Mouse (Mus musculus): ENCODE data around the gene Myo15b.

The Myo15b gene

DNA sequence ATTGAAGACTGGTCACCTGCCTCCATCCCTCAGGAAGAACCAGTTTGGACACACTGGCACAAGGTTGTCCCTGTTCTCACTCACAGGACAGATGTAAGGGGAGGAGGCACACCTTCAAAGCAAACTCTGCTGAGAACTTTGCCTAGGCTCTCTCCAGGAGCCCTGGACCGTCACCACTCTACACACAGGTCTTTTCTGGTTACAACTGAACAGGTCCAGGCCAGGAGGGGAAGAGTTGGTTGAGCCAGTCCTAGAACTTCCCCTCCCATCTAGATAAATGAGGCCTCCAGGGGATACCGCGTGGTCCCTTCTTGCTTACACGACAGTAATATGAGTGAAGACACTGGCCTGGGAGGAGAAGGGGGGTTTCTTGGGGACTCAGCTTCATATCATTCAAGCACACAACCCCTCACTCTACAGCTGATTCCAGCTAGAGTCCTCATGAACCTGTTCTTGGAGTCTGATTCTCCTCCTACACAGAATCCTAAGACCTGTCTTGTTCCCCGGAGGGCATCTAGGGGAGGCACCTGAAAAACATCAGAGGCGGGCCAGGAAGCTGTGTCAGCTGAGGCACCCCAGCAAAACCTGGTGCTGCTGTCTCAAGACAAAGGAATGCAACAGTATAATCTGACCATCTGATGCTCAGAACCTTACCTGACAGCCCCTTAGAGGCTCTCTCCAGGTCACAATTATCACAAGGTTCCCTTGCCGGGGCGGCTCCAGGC is 46.2 kb downstream of the Myo15b start:
- DNase-seq = peak; percentile 33

DNA sequence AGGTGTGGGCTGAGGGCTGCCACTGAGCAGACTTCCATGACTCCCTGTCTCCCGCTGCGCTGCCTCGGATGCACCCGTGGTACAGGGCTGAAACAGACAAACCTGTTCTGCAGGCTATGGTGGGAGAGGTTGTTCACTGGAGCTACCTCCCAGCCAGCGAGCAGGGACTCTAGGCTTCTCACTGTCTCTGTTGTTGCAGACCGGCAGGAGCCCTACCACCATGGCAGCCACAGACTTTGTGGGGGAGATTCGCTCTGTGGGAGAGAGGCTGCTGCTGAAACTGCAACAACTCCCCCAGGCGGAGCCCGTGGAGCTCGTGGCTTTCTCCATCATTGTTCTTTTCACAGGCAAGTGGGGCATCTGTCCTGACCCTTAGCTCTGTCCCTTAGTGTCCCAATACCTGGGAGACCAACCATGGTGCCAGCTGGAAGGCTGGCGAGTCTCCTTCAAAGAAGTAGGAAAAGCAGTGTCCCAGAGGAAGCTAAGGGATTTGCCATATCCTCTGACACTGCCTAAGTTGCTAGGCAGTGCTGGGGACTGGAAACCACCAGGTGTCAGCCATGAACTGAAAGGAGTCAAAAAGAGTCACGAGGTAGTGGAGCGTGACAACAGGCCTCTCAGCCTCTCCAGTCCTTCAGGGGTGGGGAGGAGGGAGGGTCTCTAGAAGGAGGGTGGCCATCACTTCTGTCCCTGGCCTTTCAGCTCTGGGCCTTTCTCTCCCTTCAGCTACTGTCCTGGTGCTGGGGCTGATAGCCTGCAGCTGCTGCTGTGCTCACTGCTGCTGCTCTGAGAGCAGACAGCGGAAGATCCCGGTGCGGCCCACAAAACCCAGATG is 47.0 kb downstream of the Myo15b start:
- DNase-seq = peak; percentile 28

DNA sequence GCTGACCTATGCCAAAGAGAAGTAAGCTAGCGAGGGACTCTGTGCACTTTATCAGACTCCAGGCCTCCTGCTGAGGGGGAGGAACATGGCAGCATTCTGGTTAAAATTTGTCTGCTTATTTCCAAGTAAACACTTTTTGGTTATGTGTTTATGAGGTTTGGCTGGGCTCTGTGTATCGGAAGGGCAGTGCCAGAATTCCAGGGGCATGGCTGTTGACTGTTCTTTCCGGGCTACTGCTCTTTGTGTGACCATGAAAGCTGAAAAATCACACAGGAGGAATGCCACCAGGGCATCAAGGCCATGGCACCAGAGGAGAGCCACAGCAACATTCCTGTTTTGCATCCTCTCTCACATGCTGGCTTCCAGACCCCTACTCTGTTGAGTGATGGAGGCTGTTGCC is 47.9 kb downstream of the Myo15b start:
- DNase-seq = peak; percentile 56

DNA sequence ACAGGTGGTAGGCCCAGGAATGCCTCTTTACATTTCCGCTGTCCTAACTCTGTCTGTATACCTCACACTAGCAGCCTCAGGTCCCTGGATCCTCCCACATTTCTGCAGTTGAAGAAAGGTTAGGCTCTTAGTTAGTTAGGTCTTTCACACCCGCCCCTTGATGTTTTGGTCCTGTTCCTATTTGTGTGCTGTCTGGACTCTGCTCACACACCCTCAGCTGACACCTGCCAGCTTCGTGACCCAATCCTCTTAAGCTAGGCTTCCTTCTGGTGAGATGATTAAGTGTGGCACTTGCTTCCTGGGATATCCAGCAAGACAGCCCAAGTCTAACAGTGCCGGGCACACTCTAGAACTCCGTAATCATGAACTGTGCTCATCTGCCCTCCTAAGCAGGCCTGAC is 48.3 kb downstream of the Myo15b start:
- DNase-seq = no peak

DNA sequence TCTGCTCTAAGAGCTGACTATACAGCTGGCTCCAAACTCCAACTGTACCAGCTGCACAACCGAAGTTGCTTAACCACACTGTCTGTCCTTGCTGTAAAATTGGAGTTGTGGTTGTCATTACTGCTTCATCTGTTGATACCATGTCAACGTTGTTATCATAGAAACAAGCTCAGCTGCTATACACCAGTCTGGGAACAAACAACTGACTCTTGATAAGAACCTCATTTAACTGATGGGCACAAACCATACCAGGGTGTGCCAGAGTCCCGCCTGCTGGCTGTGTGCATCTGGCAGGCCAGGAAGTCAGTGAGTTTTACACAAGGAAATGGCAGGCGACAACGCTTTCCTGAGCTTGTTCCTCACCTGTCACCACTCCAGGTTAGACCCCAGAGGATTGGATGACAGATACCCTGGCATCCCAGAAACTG is 52.9 kb downstream of the Myo15b start:
- no peak for DNase-seq

DNA sequence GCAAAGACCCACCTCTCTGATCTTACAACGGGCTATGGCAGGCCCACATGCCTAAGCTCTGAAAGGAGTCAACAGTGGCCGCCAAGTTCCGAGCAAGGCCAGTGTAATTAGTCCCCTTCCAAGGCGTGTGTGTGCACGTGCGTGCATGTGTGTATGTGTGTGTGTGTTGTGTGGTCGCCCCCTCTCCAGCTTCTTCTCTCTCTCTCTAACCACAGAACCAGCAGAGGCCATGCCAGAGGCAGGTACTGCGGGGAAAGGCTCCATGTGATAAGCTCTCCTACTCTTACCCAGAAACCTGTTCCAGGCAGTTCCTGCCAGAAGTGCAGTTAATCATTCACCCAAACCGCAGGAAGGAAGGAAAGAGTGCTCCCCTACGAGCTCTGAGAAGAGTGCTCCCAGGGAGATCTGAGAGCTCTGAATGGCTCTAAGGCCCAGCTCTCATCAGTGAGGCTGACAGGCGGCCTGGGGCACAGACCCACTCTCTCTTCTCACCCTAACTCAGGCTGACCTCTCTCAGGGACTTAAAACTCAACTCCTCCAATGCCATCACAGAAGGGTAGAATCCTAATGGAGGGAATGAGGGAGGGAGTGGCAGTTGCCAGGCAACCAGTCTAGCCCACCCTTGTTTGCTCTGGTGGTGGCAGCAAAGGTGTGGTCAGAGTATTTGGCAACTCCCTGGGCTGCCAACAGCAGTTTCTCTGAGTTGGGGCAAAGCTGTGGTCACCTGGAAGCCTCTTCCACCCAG is 53.6 kb downstream of the Myo15b start, which contains the start of gene Smim6:
Smim6 (plus strand) TSS at position 386 of the 745 bp plus-strand sequence.
- DNase-seq = peak; percentile 79

DNA sequence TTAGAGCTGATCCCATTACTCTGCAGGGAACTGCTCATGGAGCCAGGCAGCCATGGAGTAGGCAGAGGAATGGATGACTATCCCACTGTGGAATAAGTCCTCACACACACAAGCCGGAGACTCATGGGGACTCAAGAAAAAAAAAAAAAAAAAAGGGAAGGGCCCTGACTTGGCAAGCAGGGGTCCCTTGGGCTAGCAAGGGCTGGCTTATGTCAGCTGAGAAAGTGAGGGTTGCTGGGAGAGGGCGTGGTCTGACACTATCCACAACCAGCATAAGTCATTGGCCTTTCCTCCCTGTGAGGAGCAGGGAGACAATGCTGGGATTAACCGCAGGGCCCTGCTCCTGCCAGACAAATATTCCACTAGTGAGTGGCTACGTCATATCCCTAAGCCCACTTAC is 58.4 kb downstream of the Myo15b start:
- DNase-seq = no peak

DNA sequence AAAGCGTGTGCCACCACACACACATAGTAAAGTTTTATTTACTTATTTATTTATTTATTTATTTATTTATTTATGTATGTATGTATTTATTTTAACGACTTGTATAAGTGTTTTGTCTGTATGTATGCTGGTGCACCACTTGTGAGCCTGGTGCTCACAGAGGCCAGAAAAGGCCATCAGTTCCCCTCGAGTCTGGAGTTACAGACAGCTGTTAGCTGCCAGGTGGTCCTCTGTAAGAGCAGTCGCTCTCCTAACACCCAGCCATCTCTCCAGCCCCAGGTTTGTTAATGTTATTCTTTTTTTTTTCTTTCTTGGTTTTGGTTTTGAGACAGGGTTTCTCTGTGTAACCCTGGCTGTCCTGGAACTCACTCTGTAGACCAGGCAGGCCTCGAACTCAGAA is 60.4 kb downstream of the Myo15b start:
- DNase-seq = no peak

DNA sequence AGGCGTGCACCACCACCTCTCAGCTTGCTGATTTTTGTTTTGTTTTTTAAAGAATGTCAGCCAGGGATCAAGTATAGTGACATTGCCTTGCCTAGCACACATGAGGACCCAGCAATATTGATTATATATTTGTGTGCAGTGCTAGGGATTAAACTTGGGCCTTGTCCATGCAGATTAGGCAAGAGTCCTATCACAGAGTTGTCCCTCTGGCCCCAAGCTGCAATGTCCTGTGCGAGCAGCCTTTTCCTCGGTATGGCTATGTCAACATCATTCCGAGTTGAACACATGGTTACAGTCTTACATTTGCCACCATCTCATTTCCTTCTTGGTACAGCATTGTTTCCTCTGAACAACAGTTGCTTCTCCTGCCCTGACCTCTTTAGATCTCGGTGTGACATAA is 60.9 kb downstream of the Myo15b start:
- DNase-seq = no peak

DNA sequence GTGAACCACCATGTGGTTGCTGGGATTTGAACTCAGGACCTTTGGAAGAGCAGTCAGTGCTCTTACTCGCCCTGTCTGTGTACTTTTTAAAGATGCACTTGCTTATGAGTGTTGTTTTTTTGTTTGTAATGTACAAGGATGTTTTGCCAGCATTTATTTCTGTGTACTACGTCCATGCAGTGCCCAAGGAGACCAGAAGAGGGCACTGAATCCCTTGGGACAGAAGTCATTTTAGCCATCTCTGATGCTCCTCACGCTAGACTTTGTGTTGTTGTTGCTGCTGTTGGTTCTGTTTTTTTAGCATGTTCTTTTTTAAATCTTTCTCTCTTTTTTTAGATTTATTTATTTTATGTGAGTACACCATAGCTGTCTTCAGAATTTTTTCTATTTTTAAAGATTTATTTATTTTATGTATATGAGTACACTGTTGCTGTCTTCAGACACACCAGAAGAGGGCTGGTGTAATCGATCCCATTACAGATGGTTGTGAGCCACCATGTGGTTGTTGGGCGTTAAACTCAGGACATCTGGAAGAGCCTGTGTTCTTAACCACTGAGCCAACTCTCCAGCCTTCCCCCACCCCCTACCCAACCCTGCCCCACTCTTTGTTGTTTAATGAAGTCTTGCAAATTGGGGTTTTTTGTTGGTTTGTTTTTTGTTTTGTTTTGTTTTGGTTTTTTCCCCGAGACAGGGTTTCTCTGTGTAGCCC is 62.1 kb downstream of the Myo15b start:
- peak; percentile 78 for DNase-seq

DNA sequence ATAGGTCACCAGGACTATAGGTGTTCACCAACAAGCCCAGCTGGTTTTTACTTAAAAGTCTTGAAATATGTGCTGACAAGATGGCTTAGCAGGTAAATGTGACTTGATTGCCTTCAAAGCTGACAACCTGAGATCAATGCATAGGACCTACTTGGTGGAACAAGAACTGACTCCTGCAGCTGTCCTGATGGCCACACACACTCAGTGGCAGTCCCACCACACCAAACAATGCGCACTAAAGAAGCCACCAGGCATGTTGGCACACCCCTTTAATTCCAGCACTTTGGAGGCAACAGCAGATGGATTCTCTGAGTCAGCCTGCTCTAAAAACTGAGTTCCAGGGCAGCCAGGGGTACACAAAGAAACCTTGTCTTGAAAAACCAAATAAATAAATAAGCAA is 63.8 kb downstream of the Myo15b start:
- DNase-seq = no peak

DNA sequence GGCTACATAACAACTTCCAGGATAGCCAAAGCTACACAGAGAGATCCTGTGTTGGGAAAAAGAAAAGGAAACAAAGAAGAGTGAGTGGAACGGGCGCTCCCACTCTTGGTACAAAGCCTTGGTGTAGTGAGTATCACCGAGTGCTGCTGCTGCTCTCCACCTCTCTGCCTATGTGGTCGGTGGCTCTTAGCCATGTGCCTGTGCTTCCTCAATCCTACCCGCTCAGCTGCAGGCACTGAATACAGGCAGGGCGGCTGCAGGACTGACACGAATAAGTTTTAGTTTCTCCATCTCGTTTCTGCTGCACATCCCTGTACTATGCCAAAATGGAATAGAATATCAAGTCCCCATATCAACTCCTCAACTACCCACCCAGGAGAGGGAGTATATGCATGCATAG is 70.8 kb downstream of the Myo15b start:
- no peak for DNase-seq

DNA sequence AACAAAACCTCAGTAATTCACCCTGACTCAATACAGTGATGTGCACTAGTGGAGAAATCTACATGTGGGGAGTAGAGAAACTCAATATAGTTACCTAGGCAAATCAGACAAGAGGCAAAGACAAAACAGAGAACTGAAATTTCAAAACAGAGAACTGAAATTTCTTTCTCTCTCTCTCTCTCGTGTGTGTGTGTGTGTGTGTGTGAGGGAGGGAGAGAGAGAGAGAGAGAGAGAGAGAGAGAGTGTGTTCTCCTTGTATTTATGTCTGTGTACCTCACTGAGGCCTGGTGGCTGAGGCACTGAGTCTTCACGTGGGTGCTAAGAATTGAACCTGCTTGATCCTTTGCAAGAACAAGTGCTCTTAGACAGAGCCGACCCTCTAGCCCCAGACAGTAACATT is 71.6 kb downstream of the Myo15b start:
- no peak for DNase-seq

DNA sequence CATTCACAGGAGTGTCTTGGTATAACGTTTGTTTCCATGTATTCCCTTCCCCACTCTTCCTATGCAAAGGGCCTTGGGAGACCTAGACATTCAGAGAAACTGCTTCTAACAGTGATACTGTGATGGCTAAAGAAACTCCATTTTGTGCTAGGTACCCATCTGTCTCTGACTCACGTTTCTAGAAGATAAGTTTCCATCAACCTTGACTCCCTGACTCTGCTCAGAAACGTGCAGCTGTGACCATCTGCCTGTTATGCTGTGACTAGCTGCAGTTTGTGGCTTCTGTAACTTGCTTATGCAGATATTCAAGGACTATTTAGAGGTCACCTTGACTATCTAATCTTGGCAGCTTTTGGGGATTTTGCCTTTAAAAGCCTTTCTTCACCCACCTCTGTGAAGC is 73.0 kb downstream of the Myo15b start:
- no peak for DNase-seq

DNA sequence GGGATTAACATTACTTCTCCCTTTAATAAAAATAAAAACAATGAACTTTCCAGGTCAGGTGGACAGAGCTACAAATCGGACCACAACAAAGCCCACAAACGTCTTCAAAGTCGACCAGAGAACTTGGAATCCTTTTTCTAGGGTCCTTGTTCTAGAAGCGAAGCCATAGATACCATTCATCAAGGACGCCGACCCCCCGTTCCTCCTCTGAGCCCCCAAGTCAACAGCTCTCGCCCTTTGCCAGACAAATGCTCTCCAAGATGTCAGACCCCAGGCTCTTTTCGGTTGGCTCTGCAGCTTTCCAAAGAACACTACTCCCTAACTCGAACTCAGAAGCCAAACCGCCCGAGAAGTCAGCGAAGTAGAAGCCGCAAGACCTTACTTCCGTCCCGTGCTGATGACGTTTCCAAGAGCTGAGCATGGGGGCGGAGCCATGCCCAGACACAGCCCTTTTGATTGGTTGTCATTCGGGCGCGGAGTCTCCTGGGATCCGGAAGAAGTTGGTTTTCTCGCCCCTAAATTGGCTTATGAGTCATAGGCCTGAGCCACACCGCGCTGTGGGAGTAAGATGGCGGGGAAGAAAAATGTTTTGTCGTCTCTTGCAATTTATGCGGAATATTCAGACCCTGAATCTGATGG is 75.0 kb downstream of the Myo15b start, which contains the start of the genes Sap30bp and Recql5:
Sap30bp (plus strand) TSS at position 175 of the 639 bp plus-strand sequence.
Recql5 (minus strand) TSS at position 370 of the 639 bp plus-strand sequence.
- peak; percentile 97 for DNase-seq

DNA sequence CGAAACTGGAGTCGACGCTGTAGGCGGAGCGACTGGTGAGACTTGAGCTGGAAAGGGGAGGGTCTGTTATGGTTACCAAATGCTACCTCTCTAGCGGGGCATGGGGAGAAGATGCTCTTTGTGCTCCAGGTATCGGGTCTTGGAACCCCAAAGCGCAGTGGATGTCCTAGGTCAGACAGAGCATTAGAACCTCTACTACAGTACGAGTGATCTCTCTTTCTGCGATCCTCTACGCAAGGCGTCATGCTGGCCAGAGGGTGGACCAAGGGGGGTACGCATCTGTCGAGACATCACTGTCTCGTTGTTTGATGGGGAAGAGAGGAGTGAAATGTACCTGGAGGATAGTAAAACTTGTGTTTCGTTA is 75.5 kb downstream of the Myo15b start:
- DNase-seq = no peak

DNA sequence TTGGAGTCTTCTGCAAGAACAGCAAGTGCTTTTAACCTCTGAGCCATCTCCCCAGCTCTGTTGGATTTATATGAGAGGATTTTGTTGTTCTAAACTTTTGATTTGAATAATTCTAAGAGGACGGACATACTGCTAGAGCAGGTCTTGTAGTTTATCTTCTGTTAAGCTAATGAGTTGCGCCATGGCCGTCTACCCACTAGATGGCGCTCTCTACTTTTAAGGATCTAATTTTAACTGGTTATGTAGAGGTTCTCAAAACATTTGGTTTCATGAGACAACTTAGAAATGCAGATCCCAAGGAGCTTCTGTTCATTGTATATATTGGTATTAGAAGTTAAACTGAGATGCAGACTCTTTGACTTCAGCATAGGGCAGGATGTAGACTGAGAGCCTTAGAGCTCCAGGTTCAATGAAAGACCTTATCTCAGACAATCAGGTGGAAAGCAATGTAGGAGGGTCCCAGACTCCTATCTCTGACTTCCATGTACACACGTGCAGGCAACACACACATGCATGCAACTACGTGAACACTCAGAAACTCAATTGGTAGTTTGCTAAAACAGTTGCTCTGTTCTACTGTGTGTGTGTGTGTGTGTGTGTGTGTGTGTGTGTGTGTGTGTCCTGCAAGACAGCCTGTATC is 81.6 kb downstream of the Myo15b start:
- peak; percentile 77 for DNase-seq

DNA sequence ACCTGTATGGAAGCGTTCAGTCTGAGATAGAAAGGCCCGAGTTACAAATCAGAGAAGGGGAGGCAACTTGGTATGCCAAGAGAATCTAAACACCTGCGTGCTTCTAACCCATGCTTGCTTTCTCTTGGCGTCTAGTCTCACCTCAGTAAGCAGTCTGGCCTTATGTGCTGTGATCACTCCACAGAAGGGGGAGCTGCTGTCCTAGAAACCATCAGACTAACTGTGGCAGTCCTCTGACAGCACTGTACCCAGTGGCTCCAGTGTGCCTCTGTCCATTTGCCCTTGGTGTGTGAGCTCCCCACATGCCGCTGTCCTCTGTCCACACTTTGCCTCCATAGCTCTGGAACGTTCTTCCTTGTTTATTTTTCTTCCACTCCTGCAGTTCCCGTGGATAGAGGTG is 83.8 kb downstream of the Myo15b start:
- no peak for DNase-seq
